Mouse (Mus musculus) testis, adult 2 months (tissue): ENCODE data around the gene Ano1. TPM values are rescaled to one million over a fixed set of nuclear protein-coding genes. Genes with fewer than 3 reads are reported as not detected.

Source experiments
- H3K27ac ChIP-seq: fragments of 200-500 bp; 2 replicates; pipeline ENCODE4 v1.5.1; 2012; ENCODE audit warnings: low read depth, low read length; ENCODE audit not compliant: control insufficient read depth, insufficient read depth
- H3K27me3 ChIP-seq: fragments of 200-500 bp; 2 replicates; pipeline ENCODE4 v1.6.1; 2012; ENCODE audit warnings: mild to moderate bottlenecking, low read length, moderate library complexity; ENCODE audit not compliant: control insufficient read depth, insufficient read depth
- H3K36me3 ChIP-seq: fragments of 200-500 bp; 2 replicates; pipeline ENCODE4 v1.6.1; 2012; ENCODE audit warnings: mild to moderate bottlenecking, low read length; ENCODE audit not compliant: control insufficient read depth, insufficient read depth
- H3K4me1 ChIP-seq: fragments of 200-500 bp; 2 replicates; pipeline ENCODE4 v1.6.1; 2012; ENCODE audit warnings: low read length; ENCODE audit not compliant: control insufficient read depth, insufficient read depth
- H3K4me3 ChIP-seq: fragments of 200-500 bp; 2 replicates; pipeline ENCODE4 v1.5.1; 2012; ENCODE audit warnings: low read depth, mild to moderate bottlenecking, low read length, moderate library complexity, mixed read lengths; ENCODE audit not compliant: control insufficient read depth
- CTCF ChIP-seq: fragments of 200-500 bp; IDR thresholded peaks from 2 replicates; pipeline ENCODE4 v1.5.1; 2012; ENCODE audit warnings: low read depth, mild to moderate bottlenecking, inconsistent platforms, low read length, moderate library complexity; ENCODE audit not compliant: control insufficient read depth, insufficient read depth, insufficient replicate concordance
- POLR2A ChIP-seq: fragments of 200-500 bp; IDR thresholded peaks from 2 replicates; pipeline ENCODE4 v1.6.1; 2012; ENCODE audit warnings: low read depth, mild to moderate bottlenecking, inconsistent platforms, low read length, moderate library complexity; ENCODE audit not compliant: control insufficient read depth
- polyA plus RNA-seq: library from polyadenylated mRNA; depleted of rRNA; stranded (reverse); fragments of >200 nt; gene quantifications from 2 replicates; pipeline ENCODE4 v1.2.3, GENCODE M21; 2012

Ano1 gene
- polyA plus RNA-seq, 1 experiment = 28.2 TPM

DNA sequence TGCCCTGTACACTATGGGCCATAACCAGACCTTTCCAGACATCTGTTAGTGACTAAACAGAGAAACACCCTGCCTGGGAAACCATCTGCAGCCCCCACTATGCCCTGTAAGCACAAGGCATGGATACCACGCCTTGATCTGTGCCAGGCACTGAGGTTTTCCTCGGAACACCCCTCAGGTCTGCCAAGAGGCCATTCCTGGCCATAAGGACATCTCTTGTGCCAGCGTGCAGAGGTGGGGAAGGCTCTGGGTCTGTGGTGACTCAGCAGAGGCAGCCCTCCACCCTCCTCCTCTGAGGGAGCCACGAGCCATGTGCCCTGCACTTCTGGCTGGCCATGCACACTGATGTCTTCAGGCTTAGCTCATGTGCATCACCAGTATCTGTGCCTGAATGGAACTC is 138.9 kb downstream of the Ano1 start:
- Histone ChIP-seq H3K4me1 (no peaks in the 10 kb centered on the region), H3K4me3 (no peak overlapping the region), H3K27me3 (no peaks in the 10 kb centered on the region), H3K27ac (no peak overlapping the region), H3K36me3 (no peaks in the 10 kb centered on the region)
- TF ChIP-seq POLR2A (no peak), CTCF (no peak)

GRCm38 (mm10) chr7:144612351-144612750 is 139.4 kb downstream of the Ano1 start:
- Histone ChIP-seq H3K36me3 (no peaks in the 10 kb centered on the region), H3K27ac (no peak overlapping the region), H3K27me3 (no peaks in the 10 kb centered on the region), H3K4me1 (no peaks in the 10 kb centered on the region), H3K4me3 (no peak overlapping the region)
- TF ChIP-seq POLR2A = no peak
- TF ChIP-seq CTCF = no peak

DNA sequence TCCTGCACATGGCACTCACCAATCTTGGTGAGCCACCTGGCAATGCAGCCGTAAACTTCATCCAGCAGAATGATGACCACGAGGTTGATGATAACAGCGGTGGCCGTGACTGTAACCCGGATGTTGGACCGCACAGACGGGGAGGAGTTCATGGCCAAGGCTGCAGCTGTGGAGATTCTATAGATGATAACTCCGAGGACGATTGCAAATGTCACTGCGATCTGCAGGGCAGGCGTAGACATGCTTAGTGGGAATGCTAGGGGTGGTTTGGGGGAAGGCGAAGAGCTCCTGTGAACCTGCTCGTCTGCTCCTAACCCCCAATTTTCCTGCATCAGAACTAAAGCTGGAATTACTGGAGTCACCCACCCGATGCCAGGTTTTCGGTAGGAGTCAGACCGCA is 140.2 kb downstream of the Ano1 start:
- no peaks in the 10 kb centered on the region for H3K36me3 ChIP-seq
- H3K4me3 ChIP-seq = no peak overlapping the region
- no peaks in the 10 kb centered on the region for H3K27me3 ChIP-seq
- TF ChIP-seq POLR2A (no peak), CTCF (no peak)
- H3K4me1 ChIP-seq = no peaks in the 10 kb centered on the region
- H3K27ac ChIP-seq = no peak overlapping the region

- H3K36me3 ChIP-seq = no peaks in the 10 kb centered on the region
- no peaks in the 10 kb centered on the region for H3K4me1 ChIP-seq
- TF ChIP-seq POLR2A = no peak
- TF ChIP-seq CTCF = no peak
- H3K27me3 ChIP-seq = no peaks in the 10 kb centered on the region
- H3K4me3 ChIP-seq = no peak overlapping the region
- no peak overlapping the region for H3K27ac ChIP-seq
Measured at GRCm38 (mm10) chr7:144609568-144609967, 142.2 kb downstream of the Ano1 start.

GRCm38 (mm10) chr7:144607862-144608261 is 143.9 kb downstream of the Ano1 start:
- H3K4me3 ChIP-seq = no peak overlapping the region
- H3K27me3 ChIP-seq = no peaks in the 10 kb centered on the region
- H3K36me3 ChIP-seq = no peaks in the 10 kb centered on the region
- no peak overlapping the region for H3K27ac ChIP-seq
- no peaks in the 10 kb centered on the region for H3K4me1 ChIP-seq
- TF ChIP-seq CTCF = peak; percentile 63; the same call in 1 of the 2 replicates
- TF ChIP-seq POLR2A = no peak

- TF ChIP-seq POLR2A (no peak), CTCF (no peak)
- H3K36me3 ChIP-seq = no peaks in the 10 kb centered on the region
- H3K4me1 ChIP-seq = no peaks in the 10 kb centered on the region
- no peak overlapping the region for H3K4me3 ChIP-seq
- no peak overlapping the region for H3K27ac ChIP-seq
- H3K27me3 ChIP-seq = no peaks in the 10 kb centered on the region
Measured at GRCm38 (mm10) chr7:144604735-144605134, 147.0 kb downstream of the Ano1 start.

DNA sequence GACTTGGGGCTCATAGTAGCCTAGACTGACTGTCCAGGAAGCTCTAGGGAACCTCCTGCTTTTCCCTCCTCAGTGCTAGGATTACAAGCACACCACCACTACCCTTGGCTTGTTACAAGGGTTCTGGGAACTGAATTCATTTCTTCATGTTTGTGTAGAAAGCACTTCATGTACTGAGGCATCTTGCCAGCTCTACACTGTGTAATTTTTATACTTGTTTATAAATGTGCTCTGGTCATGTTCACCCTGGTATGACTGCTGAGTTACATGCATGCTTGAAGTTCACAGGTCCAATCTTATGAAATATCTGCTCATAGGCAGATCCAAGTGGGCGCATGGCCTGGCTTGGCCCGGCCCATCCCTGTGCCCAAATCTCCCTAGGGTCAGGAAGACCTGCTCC is 147.5 kb downstream of the Ano1 start:
- H3K36me3 ChIP-seq = no peaks in the 10 kb centered on the region
- TF ChIP-seq CTCF = no peak
- no peak for TF ChIP-seq POLR2A
- no peak overlapping the region for H3K27ac ChIP-seq

GRCm38 (mm10) chr7:144600333-144600900 is 151.4 kb downstream of the Ano1 start:
- no peak overlapping the region for H3K27ac ChIP-seq
- no peaks in the 10 kb centered on the region for H3K27me3 ChIP-seq
- no peaks in the 10 kb centered on the region for H3K4me1 ChIP-seq
- no peaks in the 10 kb centered on the region for H3K36me3 ChIP-seq
- H3K4me3 ChIP-seq = no peak overlapping the region
- TF ChIP-seq CTCF (no peak), POLR2A (no peak)

More for the DNA sequence above, 147.5 kb downstream of the Ano1 start:
- no peaks in the 10 kb centered on the region for H3K4me1 ChIP-seq
- H3K27me3 ChIP-seq = no peaks in the 10 kb centered on the region
- no peak overlapping the region for H3K4me3 ChIP-seq
